In the genomic region with DNA sequence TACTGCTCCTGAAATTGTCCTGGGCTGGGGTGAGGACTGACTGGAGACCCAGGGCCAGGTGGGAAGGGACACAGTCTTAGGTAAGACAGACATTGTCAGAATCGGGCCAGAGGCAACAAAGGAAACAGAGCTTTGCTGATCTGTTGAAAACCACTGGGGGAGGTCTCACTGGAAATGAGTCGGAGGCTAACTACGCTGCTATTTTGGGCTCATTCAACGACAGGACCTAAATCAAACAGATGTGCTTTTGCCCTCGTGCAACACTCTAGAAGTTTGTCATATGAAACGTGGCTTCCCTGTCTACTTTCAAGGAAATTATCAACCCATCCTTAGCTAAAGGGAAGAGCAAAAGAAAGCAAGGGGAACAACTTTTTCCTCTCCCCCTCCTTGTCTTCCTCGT, we compare ENCODE assay signal across 16 mouse cellular contexts.
"Had no signal": no experiment of that assay in that cellular context is flagged by ENCODE, and none has a peak within 500 bp of the region (broad histone marks: within the 10 kb centered on the region; RNA-seq: fewer than 3 reads in every experiment).

No protein-coding gene starts in this region.

- DNase-seq: kidney, adult 9 months; kidney, postnatal 36 days; layer of hippocampus, adult 9-11 months; layer of hippocampus, postnatal 36 days; liver; lung, adult 18-20 months; lung, postnatal 4 days; midbrain, embryonic 14.5 days; thymus, postnatal 4 days had no signal

- H3K36me3 ChIP-seq: limb, embryonic 12.5 days; midbrain, embryonic 10.5 days; neural tube, embryonic 15.5 days had no signal

- H3K27ac ChIP-seq: limb, embryonic 12.5 days; liver, embryonic 14.5 days; midbrain, embryonic 10.5 days; neural tube, embryonic 15.5 days; stomach, postnatal 0 days had no signal

- H3K9ac ChIP-seq: limb, embryonic 12.5 days; liver, embryonic 14.5 days; neural tube, embryonic 15.5 days had no signal

- H3K4me2 ChIP-seq: limb, embryonic 12.5 days; neural tube, embryonic 15.5 days had no signal

- H3K4me1 ChIP-seq: midbrain, embryonic 10.5 days; neural tube, embryonic 15.5 days had no signal

- H3K9me3 ChIP-seq: limb, embryonic 12.5 days; midbrain, embryonic 10.5 days; neural tube, embryonic 15.5 days had no signal

- H3K4me3 ChIP-seq: limb, embryonic 12.5 days; midbrain, embryonic 10.5 days; myocyte; neural tube, embryonic 15.5 days had no signal

- H3K27me3 ChIP-seq: limb, embryonic 12.5 days; neural tube, embryonic 15.5 days had no signal

- ATAC-seq: lung, postnatal 0 days had no signal
